Mouse (Mus musculus): ENCODE results near the gene Zfp526. TPM values are rescaled to one million over a fixed set of nuclear protein-coding genes. Genes with fewer than 3 reads are reported as not detected.
A peak's percentile ranks its signal among the peaks of the same experiment; 100 is the strongest.

Gene Zfp526
- polyA plus RNA-seq, 1 experiment from 2014 or later: 2.5 TPM

- Histone ChIP-seq H3K9me3 (replicated peaks; ENCODE audit: control insufficient read depth, low read length) (no peaks in the 10 kb centered on the region), H3K9ac (replicated peaks; ENCODE audit: low read length) (no peak overlapping the region), H3K27me3 (ENCODE audit: control insufficient read depth, insufficient read depth, low read length) (no peaks in the 10 kb centered on the region), H3K36me3 (replicated peaks; ENCODE audit: control insufficient read depth, insufficient read depth, low read depth, low read length) (no peaks in the 10 kb centered on the region; the same call in none of the 2 replicates), H3K27ac (replicated peaks; ENCODE audit: low read depth, low read length) (no peak overlapping the region), H3K4me3 (ENCODE audit: low read depth, low read length) (peak overlapping the region; percentile 84), H3K4me2 (ENCODE audit: low read depth, low read length) (peak overlapping the region; percentile 38), H3K4me1 (ENCODE audit: control insufficient read depth, insufficient read depth, low read length) (no peaks in the 10 kb centered on the region; the same call in 1 of the 2 replicates)
- WGBS: 3% methylated on average over 30 of the region's 30 CpGs
- ATAC-seq (replicated peaks; ENCODE audit: insufficient number of reproducible peaks, low FRiP score, low TSS enrichment, low read depth) (peak; percentile 42), DNase-seq (ENCODE audit: low spot score) (peak; percentile 92)
Observed at GRCm38 (mm10) chr7:25238829-25239623, 17.8 kb downstream of the Zfp526 start.

GRCm38 (mm10) chr7:25240631-25241030 lies 19.4 kb downstream of the Zfp526 start:
- ATAC-seq (replicated peaks; ENCODE audit: insufficient number of reproducible peaks, low FRiP score, low TSS enrichment, low read depth) (no peak), DNase-seq (ENCODE audit: low spot score) (no peak)
- no peak overlapping the region for H3K27ac ChIP-seq (replicated peaks; ENCODE audit: low read depth, low read length)
- H3K9me3 ChIP-seq (replicated peaks; ENCODE audit: control insufficient read depth, low read length): no peaks in the 10 kb centered on the region
- no peak overlapping the region for H3K4me2 ChIP-seq (ENCODE audit: low read depth, low read length)
- H3K4me3 ChIP-seq (ENCODE audit: low read depth, low read length): no peak overlapping the region
- 71% methylated on average over 7 of the region's 7 CpGs for WGBS
- no peaks in the 10 kb centered on the region; the same call in 1 of the 2 replicates for H3K4me1 ChIP-seq (ENCODE audit: control insufficient read depth, insufficient read depth, low read length)
- H3K27me3 ChIP-seq (ENCODE audit: control insufficient read depth, insufficient read depth, low read length): no peaks in the 10 kb centered on the region
- H3K36me3 ChIP-seq (replicated peaks; ENCODE audit: control insufficient read depth, insufficient read depth, low read depth, low read length): peaks cover 10% of the 10 kb centered on the region
- no peak overlapping the region; the same call in 1 of the 2 replicates for H3K9ac ChIP-seq (replicated peaks; ENCODE audit: low read length)

GRCm38 (mm10) chr7:25241062-25241461 lies 19.8 kb downstream of the Zfp526 start:
- Histone ChIP-seq H3K4me1 (ENCODE audit: control insufficient read depth, insufficient read depth, low read length) (no peaks in the 10 kb centered on the region; the same call in 1 of the 2 replicates), H3K27ac (replicated peaks; ENCODE audit: low read depth, low read length) (no peak overlapping the region), H3K4me3 (ENCODE audit: low read depth, low read length) (no peak overlapping the region), H3K27me3 (ENCODE audit: control insufficient read depth, insufficient read depth, low read length) (no peaks in the 10 kb centered on the region), H3K9ac (replicated peaks; ENCODE audit: low read length) (no peak overlapping the region), H3K4me2 (ENCODE audit: low read depth, low read length) (no peak overlapping the region), H3K9me3 (replicated peaks; ENCODE audit: control insufficient read depth, low read length) (no peaks in the 10 kb centered on the region), H3K36me3 (replicated peaks; ENCODE audit: control insufficient read depth, insufficient read depth, low read depth, low read length) (peaks cover 10% of the 10 kb centered on the region)
- DNase-seq (ENCODE audit: low spot score) (peak; percentile 56), ATAC-seq (replicated peaks; ENCODE audit: insufficient number of reproducible peaks, low FRiP score, low TSS enrichment, low read depth) (no peak)
- 35% methylated on average over 2 of the region's 2 CpGs for WGBS

- Histone ChIP-seq H3K4me1 (ENCODE audit: control insufficient read depth, insufficient read depth, low read length) (peaks cover 14% of the 10 kb centered on the region), H3K9ac (replicated peaks; ENCODE audit: low read length) (no peak overlapping the region), H3K27me3 (ENCODE audit: control insufficient read depth, insufficient read depth, low read length) (no peaks in the 10 kb centered on the region), H3K27ac (replicated peaks; ENCODE audit: low read depth, low read length) (no peak overlapping the region), H3K4me3 (ENCODE audit: low read depth, low read length) (no peak overlapping the region), H3K9me3 (replicated peaks; ENCODE audit: control insufficient read depth, low read length) (no peaks in the 10 kb centered on the region), H3K36me3 (replicated peaks; ENCODE audit: control insufficient read depth, insufficient read depth, low read depth, low read length) (peaks cover 10% of the 10 kb centered on the region), H3K4me2 (ENCODE audit: low read depth, low read length) (no peak overlapping the region)
- 95% methylated on average over 4 of the region's 4 CpGs for WGBS
- no peak for ATAC-seq (replicated peaks; ENCODE audit: insufficient number of reproducible peaks, low FRiP score, low TSS enrichment, low read depth)
- DNase-seq (ENCODE audit: low spot score): no peak
Observed at GRCm38 (mm10) chr7:25243361-25243760, 22.1 kb downstream of the Zfp526 start.

- Histone ChIP-seq H3K36me3 (replicated peaks; ENCODE audit: control insufficient read depth, insufficient read depth, low read depth, low read length) (peaks cover 10% of the 10 kb centered on the region), H3K9me3 (replicated peaks; ENCODE audit: control insufficient read depth, low read length) (no peaks in the 10 kb centered on the region), H3K4me1 (ENCODE audit: control insufficient read depth, insufficient read depth, low read length) (peaks cover 14% of the 10 kb centered on the region), H3K27ac (replicated peaks; ENCODE audit: low read depth, low read length) (no peak overlapping the region), H3K27me3 (ENCODE audit: control insufficient read depth, insufficient read depth, low read length) (no peaks in the 10 kb centered on the region), H3K4me2 (ENCODE audit: low read depth, low read length) (no peak overlapping the region), H3K9ac (replicated peaks; ENCODE audit: low read length) (no peak overlapping the region), H3K4me3 (ENCODE audit: low read depth, low read length) (no peak overlapping the region)
- DNase-seq (ENCODE audit: low spot score): no peak
- no peak for ATAC-seq (replicated peaks; ENCODE audit: insufficient number of reproducible peaks, low FRiP score, low TSS enrichment, low read depth)
- WGBS: 89% methylated on average over 29 of the region's 30 CpGs
Observed at GRCm38 (mm10) chr7:25244562-25245369, 23.5 kb downstream of the Zfp526 start.

- WGBS: 61% methylated on average over 20 of the region's 20 CpGs
- ATAC-seq (replicated peaks; ENCODE audit: insufficient number of reproducible peaks, low FRiP score, low TSS enrichment, low read depth) (no peak), DNase-seq (ENCODE audit: low spot score) (no peak)
- H3K4me3 ChIP-seq (ENCODE audit: low read depth, low read length): no peak overlapping the region
- no peaks in the 10 kb centered on the region for H3K27me3 ChIP-seq (ENCODE audit: control insufficient read depth, insufficient read depth, low read length)
- no peaks in the 10 kb centered on the region for H3K9me3 ChIP-seq (replicated peaks; ENCODE audit: control insufficient read depth, low read length)
- H3K36me3 ChIP-seq (replicated peaks; ENCODE audit: control insufficient read depth, insufficient read depth, low read depth, low read length): peaks cover 10% of the 10 kb centered on the region
- peak overlapping the region; percentile 5 for H3K9ac ChIP-seq (replicated peaks; ENCODE audit: low read length)
- peaks cover 14% of the 10 kb centered on the region for H3K4me1 ChIP-seq (ENCODE audit: control insufficient read depth, insufficient read depth, low read length)
- H3K27ac ChIP-seq (replicated peaks; ENCODE audit: low read depth, low read length): peak overlapping the region; percentile 48; the same call in 1 of the 2 replicates
- H3K4me2 ChIP-seq (ENCODE audit: low read depth, low read length): peak overlapping the region; percentile 95
Observed at GRCm38 (mm10) chr7:25246079-25246758, 25.0 kb downstream of the Zfp526 start.

- Histone ChIP-seq H3K4me1 (ENCODE audit: control insufficient read depth, insufficient read depth, low read length) (peaks cover 14% of the 10 kb centered on the region), H3K4me2 (ENCODE audit: low read depth, low read length) (peak overlapping the region; percentile 95), H3K27me3 (ENCODE audit: control insufficient read depth, insufficient read depth, low read length) (no peaks in the 10 kb centered on the region), H3K27ac (replicated peaks; ENCODE audit: low read depth, low read length) (peak overlapping the region; percentile 48; the same call in 1 of the 2 replicates), H3K9me3 (replicated peaks; ENCODE audit: control insufficient read depth, low read length) (no peaks in the 10 kb centered on the region), H3K9ac (replicated peaks; ENCODE audit: low read length) (peak overlapping the region; percentile 5), H3K4me3 (ENCODE audit: low read depth, low read length) (peak overlapping the region; percentile 12), H3K36me3 (replicated peaks; ENCODE audit: control insufficient read depth, insufficient read depth, low read depth, low read length) (peaks cover 10% of the 10 kb centered on the region)
- ATAC-seq (replicated peaks; ENCODE audit: insufficient number of reproducible peaks, low FRiP score, low TSS enrichment, low read depth) (no peak), DNase-seq (ENCODE audit: low spot score) (no peak)
- 56% methylated on average over 4 of the region's 4 CpGs for WGBS
Observed at GRCm38 (mm10) chr7:25246759-25247137, 25.5 kb downstream of the Zfp526 start.

Data from embryonic facial prominence, embryonic 11.5 days (tissue).